ENCODE assay signal across 13 mouse cellular contexts in the genomic region with DNA sequence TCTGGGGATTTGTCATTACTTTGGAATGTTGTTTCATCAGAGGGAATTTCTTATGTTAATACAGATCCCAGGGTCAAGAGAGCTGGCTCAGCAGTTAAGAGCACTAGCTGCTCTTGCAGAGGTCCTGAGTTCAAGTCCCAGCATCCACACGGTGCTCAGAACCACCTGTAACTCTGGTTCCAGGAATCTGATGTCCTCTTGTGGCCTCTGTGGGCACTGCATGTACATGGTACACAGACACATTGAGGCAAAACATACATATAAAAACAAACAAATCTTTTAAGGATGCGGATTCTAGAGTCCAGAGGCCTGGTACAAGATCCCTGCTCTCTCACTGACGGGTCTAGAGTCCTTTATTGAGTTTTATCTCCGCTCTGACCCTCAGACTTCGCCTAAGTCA. TPM values are rescaled to one million over a fixed set of nuclear protein-coding genes. Genes with fewer than 3 reads are reported as not detected.
DNase-seq lines count a peak whose midpoint lies in the region; ATAC-seq and TF ChIP-seq lines count a peak whose summit lies in the region.
"Had no signal": no experiment of that assay in that cellular context is flagged by ENCODE, and none has a peak within 500 bp of the region (broad histone marks: within the 10 kb centered on the region; RNA-seq: fewer than 3 reads in every experiment).

No protein-coding gene starts in this region.

- ATAC-seq in hindbrain, postnatal 0 days = no peak
- ATAC-seq in hindbrain, embryonic 13.5 days (ENCODE audit: low FRiP score) = no peak
- no peak for ATAC-seq in lung, postnatal 0 days
- no peak for ATAC-seq in monocyte, adult 5-6 weeks (replicated peaks; ENCODE audit: insufficient number of reproducible peaks, low FRiP score, low TSS enrichment, poor library complexity, severe bottlenecking)
- ATAC-seq: midbrain, embryonic 15.5 days had no signal

- H3K4me2 ChIP-seq in hindbrain, postnatal 0 days (ENCODE audit: low read depth, low read length) = no peak overlapping the region
- no peak overlapping the region for H3K4me2 ChIP-seq in hindbrain, embryonic 13.5 days
- H3K4me2 ChIP-seq in lung, postnatal 0 days (replicated peaks; ENCODE audit: low read depth, low read length) = no peak overlapping the region
- H3K4me2 ChIP-seq: midbrain, embryonic 15.5 days had no signal

- no peak overlapping the region for H3K4me3 ChIP-seq in hindbrain, postnatal 0 days (ENCODE audit: low read length)
- no peak overlapping the region for H3K4me3 ChIP-seq in hindbrain, embryonic 13.5 days
- H3K4me3 ChIP-seq in lung, postnatal 0 days (ENCODE audit: low read depth, low read length) = no peak overlapping the region
- H3K4me3 ChIP-seq: forebrain, embryonic 10.5 days; limb, embryonic 10.5 days; megakaryocyte, embryonic 14.5 days; midbrain, embryonic 15.5 days had no signal

- H3K27me3 ChIP-seq in hindbrain, postnatal 0 days (ENCODE audit: insufficient read depth, low read length) = no peaks in the 10 kb centered on the region
- H3K27me3 ChIP-seq in hindbrain, embryonic 13.5 days = no peaks in the 10 kb centered on the region
- no peaks in the 10 kb centered on the region for H3K27me3 ChIP-seq in lung, postnatal 0 days (replicated peaks; ENCODE audit: insufficient read depth, low read length)
- H3K27me3 ChIP-seq: megakaryocyte, embryonic 14.5 days; midbrain, embryonic 15.5 days had no signal

- 91% methylated on average over 5 of the region's 5 CpGs for WGBS in hindbrain, postnatal 0 days
- WGBS in hindbrain, embryonic 13.5 days = 94% methylated on average over 5 of the region's 5 CpGs
- 94% methylated on average over 5 of the region's 5 CpGs for WGBS in lung, postnatal 0 days

- H3K27ac ChIP-seq in hindbrain, postnatal 0 days = no peak overlapping the region
- H3K27ac ChIP-seq in hindbrain, embryonic 13.5 days = no peak overlapping the region
- no peak overlapping the region for H3K27ac ChIP-seq in lung, postnatal 0 days (ENCODE audit: low read length)
- H3K27ac ChIP-seq: forebrain, embryonic 10.5 days; limb, embryonic 10.5 days; midbrain, embryonic 15.5 days had no signal

- 0 out of 2 replicates have a peak, but pooled peaks cover 3% of the 10 kb centered on the region for H3K36me3 ChIP-seq in hindbrain, postnatal 0 days (ENCODE audit: insufficient read depth, low read length)
- peaks cover 26% of the 10 kb centered on the region for H3K36me3 ChIP-seq in hindbrain, embryonic 13.5 days
- no peaks in the 10 kb centered on the region for H3K36me3 ChIP-seq in lung, postnatal 0 days (ENCODE audit: insufficient read depth, low read length)
- H3K36me3 ChIP-seq: midbrain, embryonic 15.5 days had no signal

- H3K9me3 ChIP-seq in hindbrain, postnatal 0 days (ENCODE audit: low read length) = no peaks in the 10 kb centered on the region
- H3K9me3 ChIP-seq in hindbrain, embryonic 13.5 days = no peaks in the 10 kb centered on the region
- H3K9me3 ChIP-seq in lung, postnatal 0 days (ENCODE audit: low read length) = no peaks in the 10 kb centered on the region
- H3K9me3 ChIP-seq: forebrain, embryonic 10.5 days; limb, embryonic 10.5 days; megakaryocyte, embryonic 14.5 days; midbrain, embryonic 15.5 days had no signal

- no peak for TF ChIP-seq EP300 in lung, postnatal 0 days (IDR thresholded peaks at IDR 0.05)

- TF ChIP-seq CTCF in hindbrain, postnatal 0 days (IDR thresholded peaks at IDR 0.05; ENCODE audit: low read depth) = peak; percentile 42
- TF ChIP-seq CTCF in lung, postnatal 0 days (IDR thresholded peaks at IDR 0.05) = peak; percentile 19; the same call in 1 of the 2 replicates

- H3K4me1 ChIP-seq in hindbrain, postnatal 0 days (ENCODE audit: insufficient read depth, low read length) = no peaks in the 10 kb centered on the region
- H3K4me1 ChIP-seq in hindbrain, embryonic 13.5 days (replicated peaks) = no peaks in the 10 kb centered on the region
- H3K4me1 ChIP-seq in lung, postnatal 0 days (ENCODE audit: insufficient read depth, low read depth, low read length) = no peaks in the 10 kb centered on the region
- H3K4me1 ChIP-seq: forebrain, embryonic 10.5 days; limb, embryonic 10.5 days; midbrain, embryonic 15.5 days had no signal

- H3K9ac ChIP-seq in hindbrain, postnatal 0 days (replicated peaks; ENCODE audit: low read length) = no peak overlapping the region
- no peak overlapping the region for H3K9ac ChIP-seq in hindbrain, embryonic 13.5 days
- H3K9ac ChIP-seq in lung, postnatal 0 days (replicated peaks; ENCODE audit: low read depth) = no peak overlapping the region
- H3K9ac ChIP-seq: midbrain, embryonic 15.5 days had no signal

- DNase-seq in hindbrain, postnatal 0 days (ENCODE audit: low spot score) = no peak
- no peak for DNase-seq in lung, postnatal 0 days (ENCODE audit: low spot score)
- no peak for DNase-seq in lung, postnatal 14 days
- DNase-seq in R1 (ENCODE audit: low read depth, low spot score) = peak; percentile 36
- no peak for DNase-seq in urinary bladder, postnatal 4 days (ENCODE audit: low spot score in 2 of 2)
- DNase-seq: gastrocnemius, postnatal 25 days had no signal

RNA-seq across cellular contexts. Expression of a gene that starts 7.1 kb away (rescaled TPM):
- total RNA-seq in hindbrain, postnatal 0 days (2014; rRNA removed) = 4.3 and 4.7 TPM in 2 replicates
- 8.4 and 9.8 TPM in 2 replicates for polyA plus RNA-seq in hindbrain, postnatal 0 days (2015; fragmentation: Nextera tagmentation; extraction: Ambion mirVana)
- polyA plus RNA-seq in hindbrain, embryonic 13.5 days (2015; fragmentation: Nextera tagmentation; extraction: Ambion mirVana) = 10.5 and 13.6 TPM in 2 replicates
- polyA plus RNA-seq in lung, postnatal 0 days (2015; fragmentation: Nextera tagmentation; extraction: Ambion mirVana) = 2.7 and 3.7 TPM in 2 replicates
- total RNA-seq in monocyte, adult 5-6 weeks (2017) = 0.58 to 1.9 TPM (median 1.1 TPM) in 3 replicates

RNA-seq across cellular contexts. Expression of a gene that starts 7.3 kb away (rescaled TPM):
- 12.6 and 16.8 TPM in 2 replicates for total RNA-seq in hindbrain, postnatal 0 days (2014; rRNA removed)
- polyA plus RNA-seq in hindbrain, postnatal 0 days (2015; fragmentation: Nextera tagmentation; extraction: Ambion mirVana) = 36.3 TPM in 2 replicates
- 36.2 and 38.0 TPM in 2 replicates for polyA plus RNA-seq in hindbrain, embryonic 13.5 days (2015; fragmentation: Nextera tagmentation; extraction: Ambion mirVana)
- polyA plus RNA-seq in lung, postnatal 0 days (2015; fragmentation: Nextera tagmentation; extraction: Ambion mirVana) = 28.6 and 36.6 TPM in 2 replicates
- total RNA-seq in monocyte, adult 5-6 weeks (2017) = 4.8 to 15.3 TPM (median 11.9 TPM) in 3 replicates

RNA-seq across cellular contexts. Expression of a gene that starts 14.6 kb away (rescaled TPM):
- 40.7 and 47.3 TPM in 2 replicates for total RNA-seq in hindbrain, postnatal 0 days (2014; rRNA removed)
- 18.3 and 20.8 TPM in 2 replicates for polyA plus RNA-seq in hindbrain, postnatal 0 days (2015; fragmentation: Nextera tagmentation; extraction: Ambion mirVana)
- 19.5 and 20.9 TPM in 2 replicates for polyA plus RNA-seq in hindbrain, embryonic 13.5 days (2015; fragmentation: Nextera tagmentation; extraction: Ambion mirVana)
- polyA plus RNA-seq in lung, postnatal 0 days (2015; fragmentation: Nextera tagmentation; extraction: Ambion mirVana) = 8.7 and 9.7 TPM in 2 replicates
- 20.7 to 30.9 TPM (median 25.9 TPM) in 3 replicates for total RNA-seq in monocyte, adult 5-6 weeks (2017)

RNA-seq across cellular contexts. Expression of a gene that starts 50.2 kb away (rescaled TPM):
- 5.2 and 7.0 TPM in 2 replicates for total RNA-seq in hindbrain, postnatal 0 days (2014; rRNA removed)
- 5.7 and 5.8 TPM in 2 replicates for polyA plus RNA-seq in hindbrain, postnatal 0 days (2015; fragmentation: Nextera tagmentation; extraction: Ambion mirVana)
- 6.3 and 7.5 TPM in 2 replicates for polyA plus RNA-seq in hindbrain, embryonic 13.5 days (2015; fragmentation: Nextera tagmentation; extraction: Ambion mirVana)
- 2.6 TPM in 2 replicates for polyA plus RNA-seq in lung, postnatal 0 days (2015; fragmentation: Nextera tagmentation; extraction: Ambion mirVana)
- total RNA-seq in monocyte, adult 5-6 weeks (2017) = 0.29 to 1.3 TPM in 2 of 3 replicates, not detected in the other
- total RNA-seq: neutrophil, adult 5-6 weeks had no signal
